Mouse (Mus musculus) adrenal gland, postnatal 4 days (tissue): Measurements from ENCODE around the gene Trim24. TPM values are rescaled to one million over a fixed set of nuclear protein-coding genes. Genes with fewer than 3 reads are reported as not detected.
"Not testable (repeated sequence)": the region's sequence is repeated elsewhere in the genome, so short reads cannot be mapped to it uniquely, and the experiment has no call there.

Source experiments
- DNase-seq, 2 experiments: peaks; one replicate each; pipeline ENCODE4 v3.0.0; 2021 to 2022; ENCODE audit warnings: low spot score in 2 of 2, mixed read lengths in 2 of 2
- long read RNA-seq, 2 experiments: library from polyadenylated mRNA; stranded (forward); transcript quantifications; one replicate each; pipeline ENCODE4 v2.0.0; 2021
- total RNA-seq, 2 experiments: library from RNA; stranded (reverse); gene quantifications; 2 replicates each; pipeline ENCODE4 v1.2.3; 2021

Gene Trim24
- total RNA-seq, result 10 to 100 TPM; 64.1 to 74.7 TPM
- long read RNA-seq, experiment 1, partial matches to known transcripts, result 4 of 9 reads
- long read RNA-seq, experiment 1, other reads (novel, unspliced or antisense), result 1 of 9 reads
- long read RNA-seq, experiment 2, full-length matches to known transcripts, result 8 of 31 reads
- long read RNA-seq, experiment 2, partial matches to known transcripts, result 18 of 31 reads
- long read RNA-seq, experiment 2, other reads (novel, unspliced or antisense), result 5 of 31 reads

GRCm38 (mm10) chr6:37870245-37871136, at the start of gene Trim24:
Gene Trim24 (plus strand): TSS chr6:37870811.
- peak; percentile 89 to 93 for DNase-seq

DNA sequence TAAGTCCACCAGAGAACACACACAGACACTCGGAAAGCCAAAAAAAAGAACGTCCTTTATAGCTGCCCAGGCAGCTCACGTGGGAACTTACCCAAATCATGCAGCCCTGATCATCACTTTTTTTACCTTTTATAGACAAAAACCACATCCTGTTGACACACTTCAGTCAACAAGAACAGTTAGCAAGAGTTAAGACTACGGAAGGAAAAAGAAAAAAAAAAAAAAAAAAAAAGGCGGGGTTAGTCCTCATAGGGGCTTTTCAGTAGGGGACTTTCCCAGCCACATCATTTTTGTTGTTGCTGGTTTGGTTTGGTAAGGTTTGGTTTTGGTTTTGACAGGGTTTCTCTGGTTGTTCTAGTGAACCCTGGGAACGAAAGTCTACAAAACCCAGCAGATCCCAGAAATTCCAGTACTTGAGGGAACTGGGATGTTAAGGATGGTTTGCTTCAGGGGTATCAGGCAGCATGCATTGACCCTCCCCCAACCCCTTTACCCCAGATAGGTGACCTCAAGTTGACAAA, 49.0 kb upstream of the Trim24 start:
- no peak for DNase-seq

DNA sequence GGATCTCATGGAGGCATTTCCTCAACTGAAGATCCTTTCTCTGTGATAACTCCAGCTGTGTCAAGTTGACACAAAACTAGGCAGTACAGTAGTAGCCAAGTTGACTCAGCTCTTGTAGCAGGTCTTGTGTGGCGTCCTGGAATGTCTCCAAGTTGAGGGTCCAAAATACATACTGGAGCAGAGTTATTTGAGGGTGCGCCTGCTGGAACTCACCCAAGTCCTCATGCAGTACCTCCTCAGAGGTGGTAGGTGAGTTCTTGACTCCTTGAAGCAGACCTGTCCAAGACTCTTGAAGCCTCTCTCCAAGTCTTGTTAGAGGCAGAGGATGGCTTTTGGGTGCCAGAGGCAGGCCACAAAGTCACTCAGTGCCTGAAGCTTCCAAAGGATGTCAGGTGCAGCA, 48.2 kb upstream of the Trim24 start:
- DNase-seq, result no peak

DNA sequence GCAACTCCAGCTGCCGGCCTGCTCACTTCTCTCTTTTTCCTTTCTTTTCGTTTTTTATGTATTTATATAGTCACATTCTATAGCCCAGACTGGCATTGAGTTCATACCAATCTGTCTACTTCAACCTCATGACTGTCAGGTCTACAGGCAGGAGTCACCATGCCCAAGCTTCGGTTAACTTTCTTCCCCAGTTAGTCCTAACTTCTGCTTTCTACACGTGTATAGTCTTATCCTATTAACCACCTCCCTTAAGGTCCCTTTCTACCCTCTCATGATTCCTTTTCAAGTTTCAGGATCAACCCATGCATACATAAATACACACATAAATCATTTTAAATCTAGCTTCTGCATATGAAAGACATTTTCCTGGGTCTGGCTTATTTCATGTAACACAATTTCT, 46.9 kb upstream of the Trim24 start:
- no peak for DNase-seq

DNA sequence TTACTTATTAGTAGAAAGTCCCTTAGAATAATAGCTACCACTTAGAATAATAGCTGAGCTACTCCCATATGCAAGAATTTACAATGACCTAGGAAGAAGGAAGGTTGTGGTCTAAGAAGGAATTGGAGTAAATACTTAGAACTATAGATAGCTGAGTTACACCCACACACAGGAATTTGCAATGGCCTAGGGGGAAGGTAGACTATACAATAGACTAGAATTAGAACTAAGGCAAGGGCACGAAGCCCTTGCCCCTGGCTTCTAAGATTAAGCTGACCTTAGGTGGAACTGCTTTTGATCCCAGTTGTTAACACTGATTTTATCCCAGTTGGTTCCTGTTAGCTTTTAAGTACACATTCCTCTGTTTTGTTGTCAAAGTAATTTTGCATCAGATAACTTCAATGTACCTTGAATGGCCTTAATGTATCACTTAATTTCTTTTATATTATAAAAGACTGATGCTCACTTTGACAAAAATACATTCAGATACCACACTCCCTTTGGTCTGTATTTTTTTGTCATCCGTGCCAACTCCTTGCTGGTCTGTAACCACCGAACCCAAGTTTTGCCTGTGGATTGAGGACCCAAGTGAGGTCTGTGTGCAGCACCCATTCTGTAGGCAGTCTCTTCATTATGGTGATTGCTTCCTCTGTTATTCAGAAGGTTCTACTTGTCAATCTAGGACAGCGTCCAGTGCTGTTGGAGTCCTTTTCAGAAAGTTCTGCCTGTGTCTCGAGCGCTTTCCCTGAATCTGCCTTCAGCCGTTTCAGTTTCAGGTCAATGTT, 45.1 kb upstream of the Trim24 start:
- not testable (repeated sequence) for DNase-seq

DNA sequence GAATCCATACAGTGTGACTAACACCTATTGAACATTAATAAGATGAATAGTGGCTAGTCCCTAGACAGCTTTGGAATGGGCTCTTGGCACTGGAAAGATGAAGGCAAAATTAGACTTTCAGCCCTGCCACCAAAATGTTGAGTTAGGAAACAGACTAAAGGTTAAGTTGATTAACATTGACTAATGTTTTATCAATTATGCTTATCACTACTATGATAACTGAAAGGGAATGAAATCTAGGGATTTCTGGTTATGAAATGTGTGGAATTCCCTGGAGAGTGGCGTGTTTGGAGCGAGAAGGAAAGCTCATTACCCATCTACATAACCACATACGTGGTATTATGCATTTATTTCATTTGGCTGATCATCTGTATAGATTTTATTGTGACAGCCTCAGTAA, 41.7 kb upstream of the Trim24 start:
- DNase-seq, result no peak

- no peak for DNase-seq
These were observed 41.0 kb upstream of the Trim24 start for GRCm38 (mm10) chr6:37829631-37830030.

GRCm38 (mm10) chr6:37833691-37834090, 36.9 kb upstream of the Trim24 start:
- DNase-seq, result no peak

GRCm38 (mm10) chr6:37836951-37837565, 33.6 kb upstream of the Trim24 start:
- not testable (repeated sequence) for DNase-seq

- DNase-seq, result no peak
These were observed 27.6 kb upstream of the Trim24 start for GRCm38 (mm10) chr6:37842779-37843605.

- no peak for DNase-seq
These were observed 26.9 kb upstream of the Trim24 start for GRCm38 (mm10) chr6:37843647-37844273.

- not testable (repeated sequence) for DNase-seq
These were observed 25.7 kb upstream of the Trim24 start for GRCm38 (mm10) chr6:37844947-37845346.

GRCm38 (mm10) chr6:37847531-37847930, 23.1 kb upstream of the Trim24 start:
- DNase-seq, result not testable (repeated sequence)

- no peak for DNase-seq
These were observed 19.3 kb upstream of the Trim24 start for GRCm38 (mm10) chr6:37851352-37851751.

GRCm38 (mm10) chr6:37853289-37853688, 17.3 kb upstream of the Trim24 start:
- no peak for DNase-seq

DNA sequence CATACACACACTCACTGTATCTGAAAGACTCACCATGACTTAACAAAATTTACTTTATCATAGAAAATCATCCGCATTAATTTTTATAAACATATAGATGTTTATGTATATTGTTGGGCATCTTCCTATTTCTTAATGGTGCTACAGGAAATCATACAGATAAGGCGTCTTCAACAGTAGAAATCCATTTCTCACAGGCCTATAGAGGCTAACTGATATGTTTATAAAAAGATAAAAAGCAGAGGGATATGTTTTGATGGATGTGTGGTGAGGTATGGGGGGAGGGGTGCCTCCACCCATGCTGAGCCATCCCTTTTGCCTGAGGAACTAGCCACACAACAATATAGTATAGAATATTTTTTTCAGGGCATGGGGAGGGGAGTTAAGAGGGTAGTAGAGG, 15.2 kb upstream of the Trim24 start:
- DNase-seq, result no peak

- DNase-seq, result not testable (repeated sequence)
These were observed 14.3 kb upstream of the Trim24 start for GRCm38 (mm10) chr6:37856300-37856699.

DNA sequence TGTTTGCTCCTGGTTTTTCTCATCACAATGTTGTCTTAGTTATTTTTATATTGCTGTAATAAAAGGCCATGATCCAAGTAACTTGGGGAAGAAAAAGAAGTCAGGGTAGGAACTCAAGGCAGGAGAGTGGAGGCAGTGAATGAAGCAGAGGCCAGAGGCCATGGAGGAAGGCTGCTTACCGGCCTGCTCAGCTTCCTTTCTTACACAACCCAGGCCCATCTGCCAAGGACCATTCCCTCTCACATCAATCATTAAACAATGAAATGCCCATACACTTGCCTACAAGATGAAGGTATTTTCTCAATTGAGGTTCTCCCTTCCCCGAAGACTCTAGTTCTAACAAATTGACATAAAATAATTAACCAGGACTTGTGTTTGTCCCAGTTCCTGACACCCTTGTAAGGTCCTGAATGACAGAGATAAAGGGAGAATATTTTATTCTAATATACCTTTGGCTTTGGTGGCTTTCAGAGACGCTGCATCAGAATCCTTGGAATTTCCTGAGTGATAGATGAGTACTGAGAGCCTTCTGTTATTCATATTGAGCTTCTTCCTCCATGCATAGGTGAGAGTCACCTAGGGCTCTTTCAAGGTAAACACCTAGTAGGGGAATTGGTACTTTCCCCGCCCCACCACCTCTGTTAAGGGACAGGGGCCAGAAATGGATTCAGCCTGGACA, 13.3 kb upstream of the Trim24 start:
- no peak for DNase-seq

GRCm38 (mm10) chr6:37858126-37858525, 12.5 kb upstream of the Trim24 start:
- no peak for DNase-seq
